Mouse (Mus musculus): ENCODE measurements around the gene Exosc5. TPM values are rescaled to one million over a fixed set of nuclear protein-coding genes. Genes with fewer than 3 reads are reported as not detected.

The Exosc5 gene
- polyA plus RNA-seq, 1 experiment from 2014 or later: 64.7 TPM

- Histone ChIP-seq H3K4me2 (no peak overlapping the region), H3K4me1 (peaks cover 43% of the 10 kb centered on the region), H3K27me3 (no peaks in the 10 kb centered on the region), H3K9me3 (no peaks in the 10 kb centered on the region), H3K9ac (no peak overlapping the region), H3K36me3 (peaks cover 45% of the 10 kb centered on the region), H3K27ac (no peak overlapping the region), H3K4me3 (no peak overlapping the region)
- WGBS: 85% methylated on average over 9 of the region's 9 CpGs
- no peak for ATAC-seq (ENCODE audit: insufficient number of reproducible peaks, low FRiP score, low TSS enrichment, low read depth)
Measured at GRCm38 (mm10) chr7:25712801-25713200, 53.8 kb downstream of the Exosc5 start.

GRCm38 (mm10) chr7:25714581-25714980, 55.6 kb downstream of the Exosc5 start:
- Histone ChIP-seq H3K4me3 (no peak overlapping the region), H3K36me3 (peaks cover 45% of the 10 kb centered on the region), H3K4me2 (no peak overlapping the region), H3K27ac (no peak overlapping the region), H3K4me1 (peaks cover 48% of the 10 kb centered on the region), H3K9me3 (no peaks in the 10 kb centered on the region), H3K9ac (no peak overlapping the region), H3K27me3 (no peaks in the 10 kb centered on the region)
- ATAC-seq (ENCODE audit: insufficient number of reproducible peaks, low FRiP score, low TSS enrichment, low read depth): no peak
- 91% methylated on average over 8 of the region's 8 CpGs for WGBS

GRCm38 (mm10) chr7:25715731-25716271, 56.8 kb downstream of the Exosc5 start:
- WGBS: 95% methylated on average over 22 of the region's 22 CpGs
- Histone ChIP-seq H3K9ac (no peak overlapping the region), H3K4me3 (no peak overlapping the region), H3K4me1 (peaks cover 43% of the 10 kb centered on the region), H3K27ac (no peak overlapping the region), H3K27me3 (no peaks in the 10 kb centered on the region), H3K36me3 (peaks cover 55% of the 10 kb centered on the region), H3K4me2 (no peak overlapping the region), H3K9me3 (no peaks in the 10 kb centered on the region)
- ATAC-seq (ENCODE audit: insufficient number of reproducible peaks, low FRiP score, low TSS enrichment, low read depth): no peak

- Histone ChIP-seq H3K9me3 (no peaks in the 10 kb centered on the region), H3K27ac (no peak overlapping the region), H3K4me3 (peak overlapping the region; percentile 79), H3K27me3 (no peaks in the 10 kb centered on the region), H3K9ac (no peak overlapping the region), H3K4me2 (peak overlapping the region; percentile 76), H3K4me1 (peaks cover 27% of the 10 kb centered on the region), H3K36me3 (peaks cover 62% of the 10 kb centered on the region)
- ATAC-seq (ENCODE audit: insufficient number of reproducible peaks, low FRiP score, low TSS enrichment, low read depth): no peak
- WGBS: 86% methylated on average over 3 of the region's 3 CpGs
Measured at GRCm38 (mm10) chr7:25717478-25717877, 58.5 kb downstream of the Exosc5 start.

- H3K4me2 ChIP-seq: peak within 1 kb of the TSS; percentile 76
- 4% methylated on average over 32 of the region's 32 CpGs for WGBS
- peaks cover 22% of the 10 kb centered on the region for H3K4me1 ChIP-seq
- peak within 1 kb of the TSS; percentile 90 for H3K27ac ChIP-seq
- no peaks in the 10 kb centered on the region for H3K9me3 ChIP-seq
- peak; percentile 78 for ATAC-seq (ENCODE audit: insufficient number of reproducible peaks, low FRiP score, low TSS enrichment, low read depth)
- H3K27me3 ChIP-seq: no peaks in the 10 kb centered on the region
- peak within 1 kb of the TSS; percentile 55 for H3K9ac ChIP-seq
- H3K36me3 ChIP-seq: peaks cover 62% of the 10 kb centered on the region
- peak within 1 kb of the TSS; percentile 79 for H3K4me3 ChIP-seq
Measured at GRCm38 (mm10) chr7:25718788-25719417, 59.9 kb downstream of the Exosc5 start, which contains the start of gene Ccdc97. Gene Ccdc97 (minus strand): TSS chr7:25719088.

GRCm38 (mm10) chr7:25719761-25720610, 61.0 kb downstream of the Exosc5 start:
- Histone ChIP-seq H3K4me2 (peak overlapping the region; percentile 76; the same call in 1 of the 2 replicates), H3K9ac (no peak overlapping the region), H3K9me3 (no peaks in the 10 kb centered on the region), H3K36me3 (peaks cover 62% of the 10 kb centered on the region), H3K4me1 (peaks cover 22% of the 10 kb centered on the region), H3K27ac (peak overlapping the region; percentile 90; the same call in 1 of the 2 replicates), H3K27me3 (no peaks in the 10 kb centered on the region), H3K4me3 (no peak overlapping the region)
- WGBS: 58% methylated on average over 10 of the region's 10 CpGs
- ATAC-seq (ENCODE audit: insufficient number of reproducible peaks, low FRiP score, low TSS enrichment, low read depth): peak; percentile 42; the same call in 1 of the 2 replicates

- no peak overlapping the region for H3K4me2 ChIP-seq
- WGBS: 92% methylated on average over 5 of the region's 5 CpGs
- H3K27me3 ChIP-seq: no peaks in the 10 kb centered on the region
- ATAC-seq (ENCODE audit: insufficient number of reproducible peaks, low FRiP score, low TSS enrichment, low read depth): no peak
- no peak overlapping the region for H3K27ac ChIP-seq
- H3K36me3 ChIP-seq: peaks cover 62% of the 10 kb centered on the region
- no peak overlapping the region for H3K4me3 ChIP-seq
- H3K9ac ChIP-seq: no peak overlapping the region
- peaks cover 22% of the 10 kb centered on the region for H3K4me1 ChIP-seq
- H3K9me3 ChIP-seq: no peaks in the 10 kb centered on the region
Measured at GRCm38 (mm10) chr7:25720760-25721159, 61.8 kb downstream of the Exosc5 start.

Other genes with a start within 250 kb of the Exosc5 start
- gene Cxcl17, start 246.3 kb upstream of the Exosc5 start, polyA plus RNA-seq (2015; fragmentation: Nextera tagmentation; extraction: Ambion mirVana): 0.20 and 0.32 TPM in 2 replicates
- gene Ceacam1, start 181.6 kb upstream of the Exosc5 start, polyA plus RNA-seq (2015; fragmentation: Nextera tagmentation; extraction: Ambion mirVana): 1.5 and 2.2 TPM in 2 replicates
- gene Ceacam2, start 119.3 kb upstream of the Exosc5 start, polyA plus RNA-seq (2015; fragmentation: Nextera tagmentation; extraction: Ambion mirVana): not detected in 2 replicates
- gene Erich4, start 43.3 kb upstream of the Exosc5 start, polyA plus RNA-seq (2015; fragmentation: Nextera tagmentation; extraction: Ambion mirVana): not detected in 2 replicates
- 29.1 and 30.6 TPM in 2 replicates for gene Dmac2, start 39.8 kb upstream of the Exosc5 start, polyA plus RNA-seq (2015; fragmentation: Nextera tagmentation; extraction: Ambion mirVana)
- 9.3 and 11.8 TPM in 2 replicates for gene B3gnt8, start 32.5 kb upstream of the Exosc5 start, polyA plus RNA-seq (2015; fragmentation: Nextera tagmentation; extraction: Ambion mirVana)
- 59.1 and 62.5 TPM in 2 replicates for gene Bckdha, start 183 bp upstream of the Exosc5 start, polyA plus RNA-seq (2015; fragmentation: Nextera tagmentation; extraction: Ambion mirVana)
- gene Tmem91, start 16.0 kb downstream of the Exosc5 start, polyA plus RNA-seq (2015; fragmentation: Nextera tagmentation; extraction: Ambion mirVana): 3.0 TPM in 2 replicates
- 24.9 and 29.1 TPM in 2 replicates for gene B9d2, start 21.6 kb downstream of the Exosc5 start, polyA plus RNA-seq (2015; fragmentation: Nextera tagmentation; extraction: Ambion mirVana)
- gene Tgfb1, start 27.8 kb downstream of the Exosc5 start, polyA plus RNA-seq (2015; fragmentation: Nextera tagmentation; extraction: Ambion mirVana): 2.8 and 3.8 TPM in 2 replicates
- gene Ccdc97, start 59.9 kb downstream of the Exosc5 start, polyA plus RNA-seq (2015; fragmentation: Nextera tagmentation; extraction: Ambion mirVana): 23.1 and 23.4 TPM in 2 replicates
- 46.3 and 53.7 TPM in 2 replicates for gene Hnrnpul1, start 95.6 kb downstream of the Exosc5 start, polyA plus RNA-seq (2015; fragmentation: Nextera tagmentation; extraction: Ambion mirVana)
- gene Axl, start 129.5 kb downstream of the Exosc5 start, polyA plus RNA-seq (2015; fragmentation: Nextera tagmentation; extraction: Ambion mirVana): 131 and 133 TPM in 2 replicates
- 3.0 and 3.9 TPM in 2 replicates for gene Cyp2s1, start 157.7 kb downstream of the Exosc5 start, polyA plus RNA-seq (2015; fragmentation: Nextera tagmentation; extraction: Ambion mirVana)
- gene Cyp2b10, start 238.5 kb downstream of the Exosc5 start, polyA plus RNA-seq (2015; fragmentation: Nextera tagmentation; extraction: Ambion mirVana): not detected in 2 replicates